Mouse (Mus musculus): ENCODE measurements around the gene Psg26.
"Not testable (repeated sequence)": the region's sequence is repeated elsewhere in the genome, so short reads cannot be mapped to it uniquely, and the experiment has no call there.

DNA sequence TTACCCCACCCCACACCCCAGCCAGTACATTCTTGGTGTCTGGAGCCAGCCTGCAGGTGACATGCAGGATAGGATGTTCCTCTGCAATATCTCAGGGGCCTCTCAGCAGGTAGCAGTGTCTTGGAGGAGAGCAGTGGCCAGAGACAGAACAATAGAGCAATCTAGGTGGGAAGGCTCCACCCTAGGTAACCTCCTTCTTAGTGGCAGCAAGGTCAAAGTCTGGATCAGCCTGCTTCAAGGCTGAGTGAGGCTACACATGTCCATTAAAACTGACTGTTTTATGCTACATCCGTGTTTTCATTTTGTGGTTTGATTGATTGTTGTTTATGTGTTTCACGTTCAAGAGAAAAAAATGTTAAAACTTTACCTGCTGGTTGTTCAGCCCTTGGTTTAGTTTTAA, 28.4 kb upstream of the Psg26 start:
- TF ChIP-seq ZNF384 (IDR thresholded peaks at IDR 0.05; ENCODE audit: low read depth, low read length); ZC3H11A (IDR thresholded peaks at IDR 0.05; ENCODE audit: borderline replicate concordance, low read depth, low read length); MAFK (IDR thresholded peaks at IDR 0.05; ENCODE audit: insufficient read depth, low read depth, low read length): not testable (repeated sequence)

All from ES-E14 (cell line).